Mouse (Mus musculus) C2C12 (cell line): ENCODE data around the gene Wwox. TPM values are rescaled to one million over a fixed set of nuclear protein-coding genes. Genes with fewer than 3 reads are reported as not detected.

ENCODE experiments used
- H3K27me3 ChIP-seq: one replicate; pipeline ENCODE4 v1.6.1; 2011; ENCODE audit not compliant: control insufficient read depth, insufficient read depth, insufficient read length
- H3K36me3 ChIP-seq: one replicate; pipeline ENCODE4 v1.6.1; 2011; ENCODE audit not compliant: control insufficient read depth, insufficient read depth
- H3K4me3 ChIP-seq: one replicate; pipeline ENCODE4 v1.5.1; 2011; ENCODE audit warnings: mild to moderate bottlenecking, control low read depth; ENCODE audit not compliant: poor library complexity, insufficient read depth, severe bottlenecking
- H3K79me2 ChIP-seq: one replicate; pipeline ENCODE4 v1.6.1; 2011; ENCODE audit not compliant: control insufficient read depth, insufficient read depth
- H3K79me3 ChIP-seq: one replicate; pipeline ENCODE4 v1.6.1; 2011; ENCODE audit warnings: low read depth, control low read depth
- H3ac ChIP-seq: one replicate; pipeline ENCODE3; 2011; ENCODE audit warnings: low read depth; ENCODE audit not compliant: control insufficient read depth, insufficient read length
- CEBPB ChIP-seq: IDR thresholded peaks from one replicate; pipeline ENCODE4 v1.6.1; 2011; ENCODE audit warnings: low read depth, mild to moderate bottlenecking, control low read depth, moderate library complexity
- CTCF ChIP-seq: IDR thresholded peaks from one replicate; pipeline ENCODE4 v1.5.1; 2011; ENCODE audit not compliant: control insufficient read depth, insufficient read depth, insufficient read length
- FOSL1 ChIP-seq: IDR thresholded peaks from one replicate; pipeline ENCODE4 v1.8.0; 2011; ENCODE audit warnings: mild to moderate bottlenecking, low read length; ENCODE audit not compliant: poor library complexity, insufficient read depth, severe bottlenecking
- MAX ChIP-seq: IDR thresholded peaks from one replicate; pipeline ENCODE4 v1.6.1; 2011; ENCODE audit warnings: mild to moderate bottlenecking, control low read depth
- MYOD1 ChIP-seq: IDR thresholded peaks from one replicate; pipeline ENCODE4 v1.6.1; 2011; ENCODE audit warnings: low read depth; ENCODE audit not compliant: control insufficient read depth, insufficient read length
- MYOG ChIP-seq: IDR thresholded peaks from one replicate; pipeline ENCODE4 v1.6.1; 2011; ENCODE audit not compliant: control insufficient read depth, insufficient read length; ENCODE audit errors: extremely low read depth
- USF1 ChIP-seq: IDR thresholded peaks from one replicate; pipeline ENCODE4 v1.6.1; 2011; ENCODE audit warnings: low read depth, mild to moderate bottlenecking, control low read depth, moderate library complexity
- polyA plus RNA-seq: library from polyadenylated mRNA; unstranded; fragments of >200 nt; fragmentation: generic; extraction: Trizol; gene quantifications from one replicate; pipeline ENCODE4 v1.2.1, GENCODE M21; 2012; ENCODE audit warnings: missing spikeins

Wwox gene
- polyA plus RNA-seq, 1 experiment = 3.7 TPM

DNA sequence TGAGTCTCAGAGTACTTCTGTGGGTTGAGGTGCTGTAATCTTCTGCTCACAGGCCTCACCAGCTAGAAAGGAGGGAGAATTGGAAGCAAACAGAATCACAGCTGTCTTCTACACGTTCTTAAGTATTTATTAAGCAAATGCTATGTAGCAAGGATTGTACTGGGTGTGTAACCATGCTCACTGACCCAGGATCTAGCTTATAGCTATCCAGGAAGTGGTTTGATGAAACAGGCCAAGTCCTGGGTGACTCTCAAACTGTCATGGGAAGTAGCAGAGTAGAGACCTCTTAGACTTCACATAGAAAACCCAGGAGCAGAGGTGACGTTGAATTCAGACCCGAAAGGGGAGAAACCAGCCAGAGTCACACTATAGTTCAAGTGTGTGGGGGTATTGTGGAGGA is 28.0 kb upstream of the Wwox start:
- H3K36me3 ChIP-seq = no peaks in the 10 kb centered on the region
- no peak overlapping the region for H3ac ChIP-seq
- H3K79me3 ChIP-seq = no peaks in the 10 kb centered on the region
- H3K4me3 ChIP-seq = no peak overlapping the region
- H3K27me3 ChIP-seq = no peaks in the 10 kb centered on the region
- TF ChIP-seq CEBPB (no peak), FOSL1 (no peak), MAX (no peak), USF1 (no peak), CTCF (no peak)
- H3K79me2 ChIP-seq = no peaks in the 10 kb centered on the region

DNA sequence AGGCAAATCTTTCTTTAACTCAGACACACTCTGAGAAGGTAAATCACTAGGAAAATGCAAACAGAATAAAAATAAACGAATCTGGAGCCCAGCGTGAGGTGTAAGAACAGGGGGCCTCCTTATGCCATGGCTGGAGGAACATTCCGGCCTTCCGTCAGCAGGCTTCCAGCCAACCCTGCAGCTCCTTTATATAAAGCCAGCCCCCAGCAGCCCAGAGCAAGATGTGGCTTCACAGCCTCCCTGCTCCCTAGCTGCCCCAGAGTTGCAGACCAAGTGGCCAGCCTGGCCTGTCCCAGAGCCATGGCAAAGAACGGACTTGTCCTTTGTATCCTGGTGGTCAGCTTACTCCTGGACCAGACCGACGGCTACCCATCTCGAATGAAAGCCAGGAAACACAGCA is 21.7 kb upstream of the Wwox start, which contains the start of gene Clec3a:
TSS of gene Clec3a (plus strand) at position 301 of the 400 bp plus-strand sequence.
- Histone ChIP-seq H3K4me3 (no peak within 1 kb of the TSS), H3K79me3 (no peaks in the 10 kb centered on the region)
- no peak for TF ChIP-seq MAX
- TF ChIP-seq CTCF = no peak
- no peak for TF ChIP-seq MYOG
- no peak for TF ChIP-seq CEBPB
- TF ChIP-seq FOSL1 = no peak
- TF ChIP-seq MYOD1 = no peak
- TF ChIP-seq USF1 = no peak

DNA sequence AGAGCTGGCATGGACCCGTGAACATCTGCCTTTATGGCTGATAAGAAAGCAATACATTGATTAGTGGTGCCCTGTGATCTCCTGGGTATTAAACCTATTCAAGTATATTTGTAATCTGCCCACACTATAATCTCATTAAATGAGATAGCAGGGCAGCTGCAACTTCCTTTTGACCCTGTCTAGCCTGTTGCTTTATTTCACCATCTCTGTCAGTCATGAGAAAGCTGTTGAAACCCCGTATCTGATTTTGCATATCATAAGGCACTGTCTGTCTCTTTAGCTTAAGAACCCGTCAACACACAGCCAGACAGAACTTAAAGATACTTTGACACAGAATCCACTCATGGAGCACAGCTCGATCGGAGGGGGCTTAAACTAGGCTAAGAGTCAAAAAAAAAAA is 21.0 kb upstream of the Wwox start:
- no peaks in the 10 kb centered on the region for H3K79me2 ChIP-seq
- H3K4me3 ChIP-seq = no peak overlapping the region
- no peak overlapping the region for H3ac ChIP-seq
- H3K27me3 ChIP-seq = no peaks in the 10 kb centered on the region
- H3K36me3 ChIP-seq = no peaks in the 10 kb centered on the region
- TF ChIP-seq CTCF = no peak
- no peak for TF ChIP-seq MYOD1
- TF ChIP-seq USF1 = no peak
- TF ChIP-seq MAX = no peak
- no peak for TF ChIP-seq FOSL1
- no peak for TF ChIP-seq CEBPB
- no peak for TF ChIP-seq MYOG
- no peaks in the 10 kb centered on the region for H3K79me3 ChIP-seq

More for the DNA sequence above, 21.7 kb upstream of the Wwox start, which contains the start of gene Clec3a:
- Histone ChIP-seq H3K79me2 (no peaks in the 10 kb centered on the region), H3K36me3 (no peaks in the 10 kb centered on the region), H3ac (no peak within 1 kb of the TSS), H3K27me3 (no peaks in the 10 kb centered on the region)

DNA sequence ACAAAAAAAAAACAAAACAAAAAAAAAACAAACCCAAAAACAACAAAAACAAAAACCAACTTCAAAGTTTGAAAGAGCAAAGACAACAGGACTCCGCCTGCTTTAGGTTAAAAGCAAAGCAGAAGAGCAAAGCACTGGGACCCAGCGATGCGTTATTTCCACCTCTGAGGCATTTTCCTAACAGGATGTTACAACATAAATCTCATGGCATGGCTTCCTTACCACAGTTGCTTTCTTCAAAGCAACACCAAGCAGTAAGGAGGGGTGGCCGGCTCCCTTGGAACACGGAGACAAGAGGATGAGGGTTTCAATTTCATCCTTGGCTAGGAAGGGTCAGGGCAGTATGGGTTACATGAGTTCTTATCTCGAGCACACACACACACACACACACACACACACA is 20.6 kb upstream of the Wwox start:
- no peaks in the 10 kb centered on the region for H3K27me3 ChIP-seq
- no peak overlapping the region for H3ac ChIP-seq
- no peaks in the 10 kb centered on the region for H3K79me2 ChIP-seq
- no peaks in the 10 kb centered on the region for H3K36me3 ChIP-seq
- H3K4me3 ChIP-seq = no peak overlapping the region
- no peaks in the 10 kb centered on the region for H3K79me3 ChIP-seq
- TF ChIP-seq FOSL1 (no peak), MYOD1 (no peak), USF1 (no peak), CTCF (no peak), CEBPB (no peak)

DNA sequence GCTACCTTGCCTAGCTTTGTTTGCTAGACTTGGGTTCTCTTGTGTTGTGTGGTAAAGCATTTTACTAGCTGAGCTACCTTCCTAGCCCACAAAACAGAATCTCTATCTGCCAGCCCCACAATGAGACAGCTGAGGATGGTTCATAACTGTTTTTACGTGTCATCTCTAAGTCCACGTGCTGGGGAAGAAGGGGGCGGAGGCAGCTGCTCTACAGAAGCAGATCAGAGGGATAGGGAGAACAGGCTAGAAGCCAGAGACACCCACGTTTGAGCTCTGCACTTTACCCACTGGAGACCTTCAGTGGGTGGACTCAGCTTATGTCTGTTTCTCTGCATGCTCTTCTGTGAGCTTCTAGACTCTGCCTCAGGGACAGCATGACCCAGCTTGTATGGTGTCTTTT is 17.9 kb upstream of the Wwox start:
- Histone ChIP-seq H3K4me3 (no peak overlapping the region), H3K27me3 (no peaks in the 10 kb centered on the region), H3K36me3 (no peaks in the 10 kb centered on the region), H3ac (no peak overlapping the region), H3K79me2 (no peaks in the 10 kb centered on the region), H3K79me3 (no peaks in the 10 kb centered on the region)
- no peak for TF ChIP-seq FOSL1
- TF ChIP-seq CEBPB = no peak
- TF ChIP-seq CTCF = no peak
- TF ChIP-seq MYOD1 = no peak
- TF ChIP-seq MYOG = no peak
- TF ChIP-seq MAX = no peak
- no peak for TF ChIP-seq USF1

DNA sequence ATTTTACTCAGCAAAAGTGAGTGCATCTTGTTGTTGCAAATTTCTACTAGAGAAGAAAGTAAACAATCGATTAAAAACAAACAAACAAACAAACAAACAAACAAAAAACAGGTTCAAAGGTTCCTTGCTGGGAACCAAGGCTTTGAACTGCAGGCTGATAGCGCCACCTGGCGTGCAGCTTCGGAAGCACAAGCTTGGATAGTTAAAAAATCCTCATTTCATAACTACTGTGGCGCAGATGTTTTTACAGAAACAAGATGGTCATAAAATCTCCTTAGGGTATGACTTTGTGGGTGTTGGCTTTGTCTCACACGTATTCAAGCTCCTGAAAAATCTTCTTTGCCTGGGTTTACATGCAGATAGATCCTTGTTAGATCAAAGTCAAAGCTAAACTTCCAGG is 1.2 kb upstream of the Wwox start:
- TF ChIP-seq USF1 (no peak), CTCF (peak; percentile 48)
- H3K4me3 ChIP-seq = no peak overlapping the region
- no peaks in the 10 kb centered on the region for H3K36me3 ChIP-seq
- H3ac ChIP-seq = no peak overlapping the region
- H3K79me3 ChIP-seq = no peaks in the 10 kb centered on the region
- no peaks in the 10 kb centered on the region for H3K27me3 ChIP-seq
- H3K79me2 ChIP-seq = no peaks in the 10 kb centered on the region
